Mouse (Mus musculus) forebrain, embryonic 13.5 days (tissue): ENCODE results near the gene Camta1. TPM values are rescaled to one million over a fixed set of nuclear protein-coding genes. Genes with fewer than 3 reads are reported as not detected.

ENCODE experiments used
- ATAC-seq: fragments of 200-750 bp; cut with Nextera tagmentation; 2 replicates; pipeline ENCODE4 v1.8.0; 2017
- H3K27ac ChIP-seq: fragments of 300-500 bp; sonication (generic); 2 replicates; pipeline ENCODE4 v1.5.1; 2015; ENCODE audit warnings: inconsistent platforms, mild to moderate bottlenecking, moderate library complexity
- H3K27me3 ChIP-seq: fragments of 300-500 bp; sonication (generic); 2 replicates; pipeline ENCODE4 v1.6.1; 2015; ENCODE audit warnings: mild to moderate bottlenecking, inconsistent platforms
- H3K36me3 ChIP-seq: fragments of 300-500 bp; sonication (generic); 2 replicates; pipeline ENCODE4 v1.6.1; 2015; ENCODE audit warnings: mild to moderate bottlenecking, inconsistent platforms; ENCODE audit not compliant: poor library complexity, severe bottlenecking
- H3K4me1 ChIP-seq: fragments of 300-500 bp; sonication (generic); 2 replicates; pipeline ENCODE4 v1.6.1; 2015; ENCODE audit warnings: inconsistent platforms
- H3K4me2 ChIP-seq: fragments of 300-500 bp; sonication (generic); 2 replicates; pipeline ENCODE4 v1.6.1; 2015; ENCODE audit warnings: inconsistent platforms, mild to moderate bottlenecking, moderate library complexity
- H3K4me3 ChIP-seq: fragments of 300-500 bp; sonication (generic); 2 replicates; pipeline ENCODE4 v1.5.1; 2015; ENCODE audit warnings: mild to moderate bottlenecking, inconsistent platforms
- H3K9ac ChIP-seq: fragments of 300-500 bp; sonication (generic); 2 replicates; pipeline ENCODE4 v1.6.1; 2015; ENCODE audit warnings: mild to moderate bottlenecking, inconsistent platforms
- H3K9me3 ChIP-seq: fragments of 300-500 bp; sonication (generic); replicated peaks from 2 replicates; pipeline ENCODE4 v1.6.1; 2016; ENCODE audit warnings: inconsistent platforms
- WGBS: fragments of 180-500 bp; shearing (Covaris S2); methylation state at CpG from one replicate; pipeline ENCODE4 v1.1.7; 2015; 5-methylcytosine and 5-hydroxymethylcytosine counted together
- polyA plus RNA-seq: library from polyadenylated mRNA; unstranded; fragments of >200 nt; fragmentation: Nextera tagmentation; extraction: Ambion mirVana; gene quantifications from 2 replicates; pipeline ENCODE4 v1.2.1, GENCODE M21; 2015

Gene Camta1
- polyA plus RNA-seq, 1 experiment from 2014 or later: 150 TPM

- no peak overlapping the region for H3K9ac ChIP-seq
- no peak overlapping the region for H3K4me3 ChIP-seq
- no peaks in the 10 kb centered on the region for H3K36me3 ChIP-seq
- WGBS: 68% methylated on average over 11 of the region's 11 CpGs
- no peaks in the 10 kb centered on the region for H3K27me3 ChIP-seq
- H3K4me2 ChIP-seq: no peak overlapping the region
- H3K4me1 ChIP-seq: peaks cover 9% of the 10 kb centered on the region; the same call in 1 of the 2 replicates
- no peak for ATAC-seq
- no peak overlapping the region for H3K27ac ChIP-seq
- H3K9me3 ChIP-seq: no peaks in the 10 kb centered on the region
These were observed 133.1 kb downstream of the Camta1 start for GRCm38 (mm10) chr4:151728391-151729065.

- Histone ChIP-seq H3K27ac (no peak overlapping the region), H3K4me3 (no peak overlapping the region), H3K4me2 (no peak overlapping the region), H3K9me3 (no peaks in the 10 kb centered on the region), H3K27me3 (no peaks in the 10 kb centered on the region), H3K9ac (no peak overlapping the region), H3K4me1 (peaks cover 3% of the 10 kb centered on the region; the same call in 1 of the 2 replicates), H3K36me3 (no peaks in the 10 kb centered on the region)
- ATAC-seq: no peak
- WGBS: 57% methylated on average over 2 of the region's 2 CpGs
These were observed 135.3 kb downstream of the Camta1 start for GRCm38 (mm10) chr4:151726396-151726795.

GRCm38 (mm10) chr4:151724897-151725296 lies 136.8 kb downstream of the Camta1 start:
- ATAC-seq: no peak

GRCm38 (mm10) chr4:151720722-151721467 lies 140.8 kb downstream of the Camta1 start:
- ATAC-seq: peak; percentile 51; the same call in 1 of the 2 replicates
- peak overlapping the region; percentile 55 for H3K27ac ChIP-seq

More at GRCm38 (mm10) chr4:151724897-151725296, 136.8 kb downstream of the Camta1 start:
- H3K36me3 ChIP-seq: no peaks in the 10 kb centered on the region
- no peaks in the 10 kb centered on the region for H3K27me3 ChIP-seq
- no peak overlapping the region for H3K4me2 ChIP-seq
- H3K9ac ChIP-seq: no peak overlapping the region
- no peak overlapping the region for H3K27ac ChIP-seq
- H3K9me3 ChIP-seq: no peaks in the 10 kb centered on the region
- no peak overlapping the region for H3K4me3 ChIP-seq
- H3K4me1 ChIP-seq: peaks cover 17% of the 10 kb centered on the region

GRCm38 (mm10) chr4:151718866-151719475 lies 142.7 kb downstream of the Camta1 start:
- Histone ChIP-seq H3K27me3 (no peaks in the 10 kb centered on the region), H3K27ac (no peak overlapping the region), H3K9ac (no peak overlapping the region), H3K4me1 (peaks cover 31% of the 10 kb centered on the region), H3K9me3 (no peaks in the 10 kb centered on the region), H3K36me3 (no peaks in the 10 kb centered on the region), H3K4me3 (no peak overlapping the region), H3K4me2 (no peak overlapping the region)
- 71% methylated on average over 21 of the region's 21 CpGs for WGBS
- ATAC-seq: no peak

More at GRCm38 (mm10) chr4:151720722-151721467, 140.8 kb downstream of the Camta1 start:
- Histone ChIP-seq H3K27me3 (no peaks in the 10 kb centered on the region), H3K4me2 (no peak overlapping the region), H3K9ac (no peak overlapping the region), H3K4me1 (peaks cover 23% of the 10 kb centered on the region), H3K9me3 (no peaks in the 10 kb centered on the region), H3K4me3 (no peak overlapping the region), H3K36me3 (no peaks in the 10 kb centered on the region)
- 65% methylated on average over 15 of the region's 15 CpGs for WGBS

- H3K4me1 ChIP-seq: peaks cover 40% of the 10 kb centered on the region
- WGBS: 76% methylated on average over 7 of the region's 7 CpGs
- ATAC-seq: no peak
- no peak overlapping the region for H3K27ac ChIP-seq
- H3K9ac ChIP-seq: no peak overlapping the region
- H3K4me2 ChIP-seq: no peak overlapping the region
- H3K36me3 ChIP-seq: no peaks in the 10 kb centered on the region
- no peaks in the 10 kb centered on the region for H3K27me3 ChIP-seq
- no peak overlapping the region for H3K4me3 ChIP-seq
- H3K9me3 ChIP-seq: no peaks in the 10 kb centered on the region
These were observed 143.8 kb downstream of the Camta1 start for GRCm38 (mm10) chr4:151717864-151718263.

- ATAC-seq: no peak
- Histone ChIP-seq H3K36me3 (no peaks in the 10 kb centered on the region), H3K4me1 (peaks cover 21% of the 10 kb centered on the region), H3K4me3 (no peak overlapping the region), H3K9me3 (no peaks in the 10 kb centered on the region), H3K4me2 (no peak overlapping the region), H3K27me3 (no peaks in the 10 kb centered on the region), H3K9ac (no peak overlapping the region), H3K27ac (no peak overlapping the region)
- WGBS: 90% methylated on average over 6 of the region's 6 CpGs
These were observed 148.0 kb downstream of the Camta1 start for GRCm38 (mm10) chr4:151713714-151714113.

GRCm38 (mm10) chr4:151711406-151711805 lies 150.3 kb downstream of the Camta1 start:
- Histone ChIP-seq H3K9ac (no peak overlapping the region), H3K9me3 (no peaks in the 10 kb centered on the region), H3K27me3 (no peaks in the 10 kb centered on the region), H3K27ac (no peak overlapping the region), H3K4me3 (no peak overlapping the region), H3K4me2 (no peak overlapping the region), H3K4me1 (peaks cover 21% of the 10 kb centered on the region), H3K36me3 (no peaks in the 10 kb centered on the region)
- WGBS: 80% methylated on average over 2 of the region's 2 CpGs
- no peak for ATAC-seq

- H3K9ac ChIP-seq: peak overlapping the region; percentile 21; the same call in 1 of the 2 replicates
- no peak for ATAC-seq
These were observed 151.2 kb downstream of the Camta1 start for GRCm38 (mm10) chr4:151710522-151710921.

GRCm38 (mm10) chr4:151709269-151709668 lies 152.4 kb downstream of the Camta1 start:
- WGBS: 89% methylated on average over 8 of the region's 8 CpGs
- no peak overlapping the region for H3K4me3 ChIP-seq
- no peaks in the 10 kb centered on the region for H3K27me3 ChIP-seq
- peaks cover 12% of the 10 kb centered on the region; the same call in 1 of the 2 replicates for H3K4me1 ChIP-seq
- no peak overlapping the region for H3K27ac ChIP-seq
- H3K9ac ChIP-seq: no peak overlapping the region
- H3K36me3 ChIP-seq: no peaks in the 10 kb centered on the region
- no peaks in the 10 kb centered on the region for H3K9me3 ChIP-seq
- H3K4me2 ChIP-seq: no peak overlapping the region
- no peak for ATAC-seq

More at GRCm38 (mm10) chr4:151710522-151710921, 151.2 kb downstream of the Camta1 start:
- Histone ChIP-seq H3K27me3 (no peaks in the 10 kb centered on the region), H3K4me2 (no peak overlapping the region), H3K9me3 (no peaks in the 10 kb centered on the region), H3K36me3 (no peaks in the 10 kb centered on the region), H3K27ac (no peak overlapping the region), H3K4me1 (peaks cover 19% of the 10 kb centered on the region), H3K4me3 (no peak overlapping the region)
- 29% methylated on average over 7 of the region's 7 CpGs for WGBS

- no peak for ATAC-seq
- no peak overlapping the region for H3K4me3 ChIP-seq
- H3K4me2 ChIP-seq: no peak overlapping the region
- no peak overlapping the region for H3K9ac ChIP-seq
- 92% methylated on average over 14 of the region's 14 CpGs for WGBS
- no peaks in the 10 kb centered on the region for H3K36me3 ChIP-seq
- no peaks in the 10 kb centered on the region for H3K9me3 ChIP-seq
- no peaks in the 10 kb centered on the region for H3K27me3 ChIP-seq
- H3K27ac ChIP-seq: no peak overlapping the region
- no peaks in the 10 kb centered on the region; the same call in 1 of the 2 replicates for H3K4me1 ChIP-seq
These were observed 158.5 kb downstream of the Camta1 start for GRCm38 (mm10) chr4:151703069-151703735.
